Mouse (Mus musculus) T-helper 2 cell (primary cell): ENCODE data around the gene Cks1b.

Source experiments
- in situ Hi-C: fragments of 300-600 bp; cut with MboI, MseI; formaldehyde crosslinking; loops from one replicate; pipeline ENCODE4 v1.15.1; 2025; ENCODE audit warnings: high pct_unique_total_duplicates

Cks1b gene

GRCm38 (mm10) chr3:89382950-89383349 is 35.2 kb downstream of the Cks1b start:
- in situ Hi-C loops = no loop called here

GRCm38 (mm10) chr3:89382033-89382882 is 35.9 kb downstream of the Cks1b start:
- in situ Hi-C loops = no loop called here

GRCm38 (mm10) chr3:89381233-89381632 is 37.0 kb downstream of the Cks1b start:
- in situ Hi-C loops = no loop called here

GRCm38 (mm10) chr3:89380711-89381110 is 37.5 kb downstream of the Cks1b start:
- in situ Hi-C loops = no loop called here

GRCm38 (mm10) chr3:89380291-89380690 is 37.9 kb downstream of the Cks1b start:
- in situ Hi-C loops = no loop called here

GRCm38 (mm10) chr3:89379388-89380131 is 38.6 kb downstream of the Cks1b start:
- in situ Hi-C loops = no loop called here

- in situ Hi-C loops = no loop called here
These were observed 39.7 kb downstream of the Cks1b start for GRCm38 (mm10) chr3:89378394-89379067.

- in situ Hi-C loops = no loop called here
These were observed 40.4 kb downstream of the Cks1b start for GRCm38 (mm10) chr3:89377831-89378230.

GRCm38 (mm10) chr3:89373581-89374231 is 44.5 kb downstream of the Cks1b start:
- in situ Hi-C loops = no loop called here

- in situ Hi-C loops = no loop called here
These were observed 50.8 kb downstream of the Cks1b start for GRCm38 (mm10) chr3:89367338-89367737.

- in situ Hi-C loops = no loop called here
These were observed 52.4 kb downstream of the Cks1b start for GRCm38 (mm10) chr3:89365486-89366414.
